8 mouse cellular contexts compared by ENCODE assay signal in genomic region chr11:58307411-58308080, GRCm38 (mm10). TPM values are rescaled to one million over a fixed set of nuclear protein-coding genes. Genes with fewer than 3 reads are reported as not detected.
A peak's percentile ranks its signal among the peaks of the same experiment; 100 is the strongest.
DNase-seq lines count a peak whose midpoint lies in the region; ATAC-seq and TF ChIP-seq lines count a peak whose summit lies in the region.

No protein-coding gene starts in this region.

- H3K9me3 ChIP-seq in embryonic facial prominence, embryonic 10.5 days = no peaks in the 10 kb centered on the region
- H3K9me3 ChIP-seq in liver, embryonic 14.5 days (ENCODE audit: control insufficient read depth, low read length) = no peaks in the 10 kb centered on the region

- DNase-seq in 3T3-L1 (ENCODE audit: low read depth, low spot score) (peak; percentile 49), ZHBTc4 (ENCODE audit: low read depth, low spot score) (peak; percentile 88)
- peak; percentile 81 for DNase-seq in embryonic facial prominence, embryonic 10.5 days (ENCODE audit: low spot score)
- DNase-seq in heart, adult 8-10 months (ENCODE audit: low spot score) = peak; percentile 39
- peak; percentile 75 for DNase-seq in kidney, adult 2 months
- DNase-seq in liver, embryonic 14.5 days (ENCODE audit: low read depth in 3 of 3, low spot score in 3 of 3) = peak in 2 of 3 experiments; percentile 47 to 50
- DNase-seq in neural tube, embryonic 10.5 days (ENCODE audit: extremely low spot score, low spot score) = peak; percentile 77
- peak; percentile 15 for DNase-seq in telencephalon, adult 2 months (ENCODE audit: low read depth, low spot score)

- WGBS in embryonic facial prominence, embryonic 10.5 days = under 1% methylated on average over 42 of the region's 42 CpGs
- under 1% methylated on average over 42 of the region's 42 CpGs for WGBS in kidney, adult 2 months
- WGBS in liver, embryonic 14.5 days (ENCODE audit: insufficient replicate concordance) = under 1% methylated on average over 42 of the region's 42 CpGs

- TF ChIP-seq POLR2A in kidney, adult 2 months (IDR thresholded peaks at IDR 0.05; ENCODE audit: low read depth, low read length) = no peak

- peak overlapping the region; percentile 82 for H3K9ac ChIP-seq in liver, embryonic 14.5 days (replicated peaks)

- H3K36me3 ChIP-seq in embryonic facial prominence, embryonic 10.5 days (replicated peaks) = peaks cover 35% of the 10 kb centered on the region
- H3K36me3 ChIP-seq in kidney, adult 2 months (ENCODE audit: control insufficient read depth, insufficient read depth, low read length) = no peaks in the 10 kb centered on the region
- H3K36me3 ChIP-seq in liver, embryonic 14.5 days (replicated peaks; ENCODE audit: control insufficient read depth, insufficient read depth, low read depth) = no peaks in the 10 kb centered on the region

- H3K4me2 ChIP-seq in liver, embryonic 14.5 days (ENCODE audit: low read depth) = peak overlapping the region; percentile 95

- peak; percentile 69 for ATAC-seq in liver, embryonic 14.5 days (ENCODE audit: insufficient read depth)

- peak overlapping the region; percentile 92 for H3K27ac ChIP-seq in embryonic facial prominence, embryonic 10.5 days (replicated peaks)
- peak overlapping the region; percentile 18; the same call in 1 of the 2 replicates for H3K27ac ChIP-seq in kidney, adult 2 months (ENCODE audit: insufficient read depth, low read depth, low read length)
- peak overlapping the region; percentile 61 for H3K27ac ChIP-seq in liver, embryonic 14.5 days

- 0 out of 2 replicates have a peak, but pooled peaks have one; percentile 29 for TF ChIP-seq CTCF in kidney, adult 2 months (conservative IDR thresholded peaks at IDR 0.05; ENCODE audit: insufficient read depth, insufficient read length, low read depth, low read length)
- peak; percentile 29; the same call in 1 of the 2 replicates for TF ChIP-seq CTCF in liver, embryonic 14.5 days (IDR thresholded peaks at IDR 0.05; ENCODE audit: low read depth)

- H3K4me3 ChIP-seq in embryonic facial prominence, embryonic 10.5 days = peak overlapping the region; percentile 75
- H3K4me3 ChIP-seq in kidney, adult 2 months (ENCODE audit: insufficient read depth, low read depth, low read length) = peak overlapping the region; percentile 54
- H3K4me3 ChIP-seq in liver, embryonic 14.5 days (ENCODE audit: insufficient read depth in 1 of 2, low read depth in 2 of 2, low read length in 2 of 2) = peak overlapping the region; percentile 54 to 76

- H3K4me1 ChIP-seq in embryonic facial prominence, embryonic 10.5 days = peaks cover 24% of the 10 kb centered on the region
- H3K4me1 ChIP-seq in kidney, adult 2 months (ENCODE audit: control insufficient read depth, insufficient read depth, low read length) = no peaks in the 10 kb centered on the region; the same call in 1 of the 2 replicates
- peaks cover 12 to 14% of the 10 kb centered on the region in 2 experiments for H3K4me1 ChIP-seq in liver, embryonic 14.5 days (replicated peaks; ENCODE audit: control insufficient read depth in 2 of 2, insufficient read depth in 2 of 2, low read length in 1 of 2)

- TF ChIP-seq EP300 in liver, embryonic 14.5 days (IDR thresholded peaks at IDR 0.05; ENCODE audit: low read depth) = no peak

- no peaks in the 10 kb centered on the region for H3K27me3 ChIP-seq in embryonic facial prominence, embryonic 10.5 days (replicated peaks; ENCODE audit: low read depth, poor library complexity, severe bottlenecking)
- no peaks in the 10 kb centered on the region for H3K27me3 ChIP-seq in kidney, adult 2 months (replicated peaks; ENCODE audit: control insufficient read depth, insufficient read depth, low read length)
- no peaks in the 10 kb centered on the region for H3K27me3 ChIP-seq in liver, embryonic 14.5 days (ENCODE audit: control insufficient read depth, insufficient read depth, low read length)

RNA-seq across cellular contexts. Expression of gene Zfp692, which starts 0.7 kb away (rescaled TPM):
- polyA plus RNA-seq in embryonic facial prominence, embryonic 10.5 days (2016; fragmentation: Nextera tagmentation; extraction: Ambion mirVana) = 27.7 and 29.7 TPM in 2 replicates
- total RNA-seq in heart, adult 8-10 months (2022) = 1 to 10 TPM; 3.0 to 5.0 (median 3.5) TPM
- polyA plus RNA-seq in kidney, adult 2 months (2012; rRNA removed) = 14.8 and 20.8 TPM in 2 replicates
- 18.7 and 19.8 TPM in 2 replicates for polyA plus RNA-seq in liver, embryonic 14.5 days (2012; rRNA removed)
- polyA plus RNA-seq in liver, embryonic 14.5 days (2014; fragmentation: Nextera tagmentation; extraction: Ambion mirVana) = 5.0 and 6.7 TPM in 2 replicates

RNA-seq across cellular contexts. Expression of gene Zfp672, which starts 22.6 kb away (rescaled TPM):
- polyA plus RNA-seq in embryonic facial prominence, embryonic 10.5 days (2016; fragmentation: Nextera tagmentation; extraction: Ambion mirVana) = 24.7 and 27.1 TPM in 2 replicates
- 10 to 100 TPM; 41.4 to 45.8 (median 45.2) TPM for total RNA-seq in heart, adult 8-10 months (2022)
- polyA plus RNA-seq in kidney, adult 2 months (2012; rRNA removed) = 30.8 and 38.3 TPM in 2 replicates
- 20.3 and 22.2 TPM in 2 replicates for polyA plus RNA-seq in liver, embryonic 14.5 days (2012; rRNA removed)
- polyA plus RNA-seq in liver, embryonic 14.5 days (2014; fragmentation: Nextera tagmentation; extraction: Ambion mirVana) = 39.1 and 48.6 TPM in 2 replicates

RNA-seq across cellular contexts. Expression of gene Sh3bp5l, which starts 23.0 kb away (rescaled TPM):
- 40.7 and 44.3 TPM in 2 replicates for polyA plus RNA-seq in embryonic facial prominence, embryonic 10.5 days (2016; fragmentation: Nextera tagmentation; extraction: Ambion mirVana)
- 10 to 100 TPM; 25.4 to 36.8 (median 30.4) TPM for total RNA-seq in heart, adult 8-10 months (2022)
- 29.7 and 32.8 TPM in 2 replicates for polyA plus RNA-seq in kidney, adult 2 months (2012; rRNA removed)
- polyA plus RNA-seq in liver, embryonic 14.5 days (2012; rRNA removed) = 9.0 and 9.1 TPM in 2 replicates
- 9.1 and 12.4 TPM in 2 replicates for polyA plus RNA-seq in liver, embryonic 14.5 days (2014; fragmentation: Nextera tagmentation; extraction: Ambion mirVana)

RNA-seq across cellular contexts. Expression of gene 4930438A08Rik, which starts 32.9 kb away (rescaled TPM):
- polyA plus RNA-seq in embryonic facial prominence, embryonic 10.5 days (2016; fragmentation: Nextera tagmentation; extraction: Ambion mirVana) = 0.06 TPM in 1 of 2 replicates, not detected in the other
- total RNA-seq in heart, adult 8-10 months (2022) = not detected
- not detected in 2 replicates for polyA plus RNA-seq in kidney, adult 2 months (2012; rRNA removed)
- 0.61 and 0.78 TPM in 2 replicates for polyA plus RNA-seq in liver, embryonic 14.5 days (2012; rRNA removed)
- 0.99 and 1.0 TPM in 2 replicates for polyA plus RNA-seq in liver, embryonic 14.5 days (2014; fragmentation: Nextera tagmentation; extraction: Ambion mirVana)

Comparison
In these comparisons a context has a peak if more than half of its experiments do, and no peak if none do; other contexts are left out.
1. Peak in every context shown above with its lines: DNase-seq, ATAC-seq, H3K4me3 ChIP-seq and H3K27ac ChIP-seq.
2. DNase-seq: peak in every context shown above with its lines; median percentile 88 in ZHBTc4; 81 in embryonic facial prominence, embryonic 10.5 days; 77 in neural tube, embryonic 10.5 days; 75 in kidney, adult 2 months; 49 in 3T3-L1; 48 in liver, embryonic 14.5 days; 39 in heart, adult 8-10 months; 15 in telencephalon, adult 2 months.
3. H3K27ac ChIP-seq: peak in every context shown above with its lines; median percentile 92 in embryonic facial prominence, embryonic 10.5 days; 61 in liver, embryonic 14.5 days; 18 in kidney, adult 2 months.